Mouse (Mus musculus) T-helper 17 cell (primary cell): ENCODE measurements at regions not wholly inside any gene's neighbourhood (a gene's known extent, or its start where the extent isn't known, plus 50 kb on each side); places are given as distances from the start of the nearest gene placed in this dataset.

Experiments
- in situ Hi-C, 2 experiments: fragments of 300-600 bp; cut with MboI, MseI; formaldehyde crosslinking; loops; 1 replicate in 1 of 2; 2 replicates in 1 of 2; pipeline ENCODE4 v1.15.1; 2025; ENCODE audit warnings: high pct_unique_total_duplicates in 2 of 2

DNA sequence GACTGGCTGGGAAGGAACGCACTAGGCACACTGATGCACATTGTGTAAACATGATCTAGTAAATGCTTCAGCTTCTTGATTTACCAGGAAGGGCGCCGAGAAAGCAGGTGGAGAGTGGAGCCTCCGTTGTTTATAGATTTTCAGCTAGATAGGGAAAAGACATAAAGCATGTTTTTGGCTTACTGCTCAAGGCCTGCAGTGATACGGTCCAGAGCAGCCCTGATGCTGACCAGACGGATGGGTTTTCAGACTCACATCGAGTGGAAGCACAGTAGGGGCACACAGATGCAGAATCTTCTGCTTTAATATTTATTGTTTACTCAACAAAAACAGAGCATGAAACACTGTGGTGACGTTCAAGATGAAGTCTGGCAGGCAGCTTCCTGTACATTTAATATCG is 331.3 kb upstream of the Gm5148 start:
- in situ Hi-C loops, result no loop called here

DNA sequence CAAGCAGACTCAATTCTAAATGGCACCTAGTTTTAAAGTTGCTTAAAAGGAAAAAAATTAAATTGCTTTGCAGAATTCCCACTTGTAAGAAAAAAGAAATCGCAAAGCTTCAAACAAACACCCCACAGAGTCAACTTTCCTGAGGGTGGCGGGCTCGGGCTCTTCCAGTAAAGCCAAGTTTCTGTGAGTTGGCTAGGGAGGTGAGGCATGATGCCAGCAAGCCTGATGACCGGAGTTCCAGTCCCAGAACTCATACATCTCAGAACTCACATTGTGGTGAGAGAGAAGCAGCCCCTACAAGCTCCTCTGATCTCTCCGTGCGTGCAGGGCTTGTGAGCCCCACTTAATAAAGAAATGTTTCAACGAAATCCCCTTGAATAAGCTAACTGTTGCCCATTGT is 328.7 kb upstream of the Gm5148 start:
- in situ Hi-C loops, result no loop called here

DNA sequence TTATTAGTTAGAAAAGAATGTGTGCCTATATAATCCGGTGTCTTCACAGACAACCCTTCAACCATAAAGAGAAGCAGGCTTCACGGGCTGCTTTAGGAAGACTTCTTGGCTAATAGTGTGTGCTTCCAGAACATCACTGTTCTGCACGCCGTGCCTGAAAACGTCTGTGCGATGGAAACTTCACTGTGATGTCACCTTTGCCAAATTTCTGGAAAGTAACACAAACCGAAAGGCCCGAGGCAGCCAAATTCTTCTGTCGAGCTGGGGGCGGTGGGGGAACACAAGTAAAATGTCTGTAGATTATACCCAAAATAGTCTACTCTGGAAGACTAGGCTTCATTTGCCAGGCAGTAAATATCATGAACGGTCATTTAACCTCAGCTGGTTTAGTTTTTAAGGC is 327.5 kb upstream of the Gm5148 start:
- in situ Hi-C loops, result no loop called here

DNA sequence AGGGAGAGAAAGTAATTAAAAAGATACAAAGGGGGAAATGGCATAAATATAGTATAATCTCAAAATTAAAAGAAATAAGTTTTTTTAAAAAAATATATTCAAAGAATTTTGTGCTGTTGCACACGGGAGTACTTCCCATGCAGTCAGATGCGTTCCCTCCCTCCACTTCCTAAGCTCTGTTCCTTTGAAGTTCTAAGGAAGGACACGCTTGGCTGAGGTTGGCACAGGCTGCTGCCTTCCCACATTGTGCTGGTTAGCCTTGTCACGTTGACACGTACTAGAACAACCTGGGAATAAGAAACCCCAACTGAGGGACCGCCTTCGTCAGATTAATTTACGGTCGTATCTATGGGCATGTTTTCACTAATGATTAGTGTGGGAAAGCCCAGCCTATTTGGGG is 326.6 kb upstream of the Gm5148 start:
- in situ Hi-C loops, result no loop called here

DNA sequence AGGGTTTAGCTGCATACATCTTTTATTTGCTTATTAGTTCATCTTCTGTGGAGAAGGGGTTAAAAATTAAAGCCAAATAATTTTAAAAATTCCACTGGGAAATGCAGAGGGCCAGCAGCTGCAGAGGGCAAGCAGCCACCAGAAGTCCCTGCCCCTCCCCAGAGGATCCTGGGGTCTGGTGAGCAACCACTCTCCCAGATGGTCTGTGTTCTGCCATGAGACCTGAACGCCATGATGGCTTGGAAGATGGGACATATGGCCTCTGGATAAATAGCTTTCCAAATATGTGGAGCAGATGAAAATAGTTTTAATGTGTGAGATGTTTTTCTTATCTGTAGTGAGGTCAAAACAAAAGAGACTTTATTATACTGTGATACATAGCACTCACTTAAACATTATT is 326.1 kb upstream of the Gm5148 start:
- in situ Hi-C loops, result no loop called here

DNA sequence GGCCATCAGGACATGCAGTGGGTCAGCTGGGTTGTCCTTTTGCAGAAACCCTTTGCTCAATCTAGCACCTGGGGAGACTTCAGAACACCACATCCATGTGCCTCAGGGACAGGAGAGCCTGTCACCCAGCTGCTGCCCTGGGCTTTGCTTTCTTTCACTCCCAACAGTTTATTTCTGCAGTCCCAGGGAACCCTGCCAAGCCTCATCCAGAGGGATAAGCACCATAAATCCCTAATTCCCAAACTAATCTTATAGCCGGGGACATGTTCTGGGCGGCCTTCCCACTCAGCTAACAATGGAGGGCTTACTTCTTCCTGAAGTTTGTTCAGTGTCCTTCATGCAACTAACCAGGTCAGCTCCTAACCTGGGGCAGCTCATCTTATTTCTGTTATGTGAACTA is 325.0 kb upstream of the Gm5148 start:
- in situ Hi-C loops, result no loop called here

DNA sequence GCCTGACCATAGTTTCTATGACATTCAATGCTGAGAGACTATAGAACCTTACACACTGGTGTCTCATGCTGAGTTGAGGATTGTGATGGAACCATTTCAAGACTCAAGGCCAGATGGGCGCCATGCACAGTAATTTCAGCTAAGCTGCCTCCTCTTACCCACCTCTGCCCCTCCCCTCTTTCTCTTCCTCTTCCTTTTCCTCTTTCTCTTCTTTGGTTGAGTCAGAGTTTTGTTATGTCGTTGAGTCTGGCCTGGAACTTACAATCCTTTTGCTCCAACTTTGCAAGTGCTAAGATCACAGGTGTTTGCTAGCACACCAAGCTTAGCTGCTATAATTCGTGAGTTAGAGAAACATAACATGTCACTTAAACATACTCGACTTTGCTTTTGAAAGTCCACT is 323.2 kb upstream of the Gm5148 start:
- in situ Hi-C loops, result no loop called here

DNA sequence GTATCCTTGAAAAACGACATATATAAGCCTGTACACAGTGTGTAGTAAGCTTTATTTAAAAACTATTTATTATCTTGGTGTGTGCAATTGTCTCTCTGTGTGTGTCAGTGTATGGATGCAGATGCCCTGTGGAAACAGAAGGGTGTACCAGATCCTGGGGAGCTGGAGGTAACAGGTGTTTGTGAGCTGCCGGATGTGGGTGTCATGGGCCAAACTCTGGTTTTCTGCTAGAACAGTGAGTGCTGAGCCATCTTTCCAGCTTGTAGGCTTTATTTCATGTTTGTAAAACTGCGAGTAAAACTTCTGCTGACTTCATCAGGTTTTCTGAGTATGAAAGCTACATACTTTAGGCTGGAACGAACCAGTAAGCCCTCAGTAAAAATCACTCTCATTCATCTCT is 322.3 kb upstream of the Gm5148 start:
- in situ Hi-C loops, result no loop called here

DNA sequence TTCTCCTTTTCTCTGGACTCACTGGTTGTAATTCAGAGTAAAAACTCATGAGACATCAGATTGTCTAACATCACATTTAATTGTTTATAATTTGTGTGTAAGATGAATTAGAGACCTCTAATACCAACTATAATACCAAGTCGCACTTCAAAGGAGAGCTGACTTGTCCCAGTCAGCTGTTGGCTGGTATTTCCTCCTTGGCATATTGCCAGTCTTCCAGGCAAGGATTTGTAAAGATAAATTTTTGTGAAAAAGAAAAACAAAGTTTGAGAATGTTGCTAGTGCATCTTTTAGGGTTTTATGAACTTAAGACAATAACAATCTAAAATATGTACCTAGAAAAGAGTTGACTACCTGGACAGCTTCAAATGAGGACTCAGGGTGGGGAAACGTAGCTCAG is 321.7 kb upstream of the Gm5148 start:
- in situ Hi-C loops, result no loop called here

DNA sequence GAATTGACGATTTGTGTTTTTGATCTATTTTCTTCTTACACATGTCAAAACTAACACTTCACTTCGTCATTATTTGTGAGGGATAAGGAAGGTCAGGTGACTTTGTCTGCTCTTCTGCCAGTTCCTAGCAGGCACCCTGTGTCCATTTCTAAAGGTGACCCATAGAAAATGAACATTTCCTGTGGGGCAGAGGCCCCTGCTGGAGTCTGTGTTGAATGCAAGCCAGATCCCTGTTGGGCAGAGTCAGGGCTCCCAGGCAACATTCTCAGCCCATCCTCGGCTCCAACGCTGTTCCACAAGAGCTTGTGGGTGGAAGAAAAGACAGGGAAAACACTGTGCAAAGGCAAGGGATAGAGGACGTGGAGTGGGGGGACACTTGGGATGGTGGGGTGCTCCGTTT is 321.2 kb upstream of the Gm5148 start:
- in situ Hi-C loops, result no loop called here

DNA sequence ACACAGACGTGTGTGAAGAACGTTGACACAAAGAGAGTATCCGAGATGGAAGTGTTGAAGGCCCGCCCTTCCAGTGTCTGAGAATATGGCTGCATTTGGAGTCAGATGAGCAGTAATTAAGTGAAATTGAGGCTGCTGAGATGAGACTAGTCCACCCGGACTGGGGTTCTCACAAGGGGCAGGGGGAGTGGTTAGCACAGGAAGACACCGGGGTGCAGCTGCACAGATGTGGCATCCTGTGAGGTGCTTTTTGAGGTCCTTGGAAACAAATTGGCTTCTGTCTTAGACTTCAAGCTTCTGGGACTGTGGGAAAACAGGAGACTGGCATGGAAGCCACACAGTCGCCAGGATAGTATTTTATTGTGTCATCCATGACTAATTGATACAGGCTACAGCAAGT is 320.0 kb upstream of the Gm5148 start:
- in situ Hi-C loops, result no loop called here

DNA sequence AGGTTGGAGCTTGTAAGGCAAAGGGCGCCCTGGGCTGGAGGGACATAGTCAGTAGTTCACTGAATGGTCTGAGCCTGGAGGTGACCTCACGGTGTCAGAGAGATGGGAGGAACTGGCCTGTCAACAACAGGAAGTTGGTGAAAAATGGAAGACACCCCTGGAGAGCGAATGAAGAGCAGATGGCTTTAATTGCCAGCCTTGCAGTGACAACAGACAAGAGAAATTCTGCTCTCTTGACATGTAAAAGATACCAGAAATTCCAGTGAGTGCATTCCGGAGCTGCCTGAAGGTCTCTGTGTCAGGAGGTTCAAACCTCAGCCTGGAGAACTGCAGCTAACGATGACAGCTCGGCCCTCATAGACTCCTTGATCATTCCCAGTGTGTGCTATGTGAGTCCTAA is 318.3 kb upstream of the Gm5148 start:
- in situ Hi-C loops, result no loop called here

DNA sequence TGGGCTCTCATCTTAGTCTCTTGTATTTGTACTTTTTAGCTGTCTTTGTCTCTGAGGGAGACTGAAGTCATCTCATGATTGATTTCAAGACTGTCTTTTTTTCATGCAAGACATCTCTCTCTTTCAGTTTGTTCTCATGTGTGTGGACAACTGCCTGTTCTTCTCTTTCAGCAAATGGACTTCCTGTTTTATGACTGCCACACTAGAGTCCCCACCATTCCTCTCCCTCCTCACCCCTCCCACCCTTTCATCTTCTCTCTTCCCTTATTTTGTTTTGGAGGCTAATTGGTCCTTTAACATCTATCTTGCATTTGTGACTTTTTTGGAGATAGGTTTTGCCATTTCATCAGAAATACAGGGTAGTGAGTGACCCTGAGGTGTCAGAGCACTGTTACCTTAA is 311.8 kb upstream of the Gm5148 start:
- in situ Hi-C loops, result no loop called here

DNA sequence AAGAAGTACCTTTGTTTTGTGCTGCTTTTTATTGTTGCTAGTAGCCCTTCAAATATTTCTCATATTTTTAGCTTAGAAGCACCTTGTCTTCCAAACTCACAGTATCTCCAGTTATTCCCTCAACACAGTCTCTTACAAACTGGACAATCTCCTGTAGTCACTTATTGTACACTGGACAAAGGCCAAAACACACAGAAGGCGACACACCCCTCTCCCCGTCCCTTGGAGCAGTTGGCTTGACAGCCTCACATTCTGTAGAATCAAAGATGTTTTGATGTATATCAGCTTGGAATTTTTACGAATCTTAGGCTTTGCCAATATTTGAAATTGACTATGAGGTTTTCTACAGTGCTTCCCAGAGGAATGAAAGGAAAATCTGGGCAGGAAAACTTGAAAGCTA is 309.8 kb upstream of the Gm5148 start:
- in situ Hi-C loops, result no loop called here

DNA sequence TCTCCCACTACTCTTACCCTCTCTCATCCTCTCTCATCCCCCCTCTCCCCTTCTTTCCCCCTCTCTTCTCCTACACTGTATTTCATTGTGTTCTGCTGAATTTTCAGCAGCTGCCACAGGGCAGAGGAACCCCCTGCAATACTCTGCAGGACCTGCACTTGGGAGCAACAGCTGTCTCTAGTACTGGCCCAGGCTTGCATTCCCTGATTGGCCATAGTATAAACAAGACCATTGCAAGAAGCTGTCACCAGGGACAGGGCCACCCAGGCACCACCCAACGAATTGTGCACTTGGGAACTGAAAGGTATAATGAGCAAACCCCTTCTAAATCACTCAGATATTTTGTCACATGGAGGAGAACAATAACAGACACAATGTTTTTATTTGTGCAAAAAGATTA is 290.5 kb upstream of the Gm5148 start:
- in situ Hi-C loops, result no loop called here

DNA sequence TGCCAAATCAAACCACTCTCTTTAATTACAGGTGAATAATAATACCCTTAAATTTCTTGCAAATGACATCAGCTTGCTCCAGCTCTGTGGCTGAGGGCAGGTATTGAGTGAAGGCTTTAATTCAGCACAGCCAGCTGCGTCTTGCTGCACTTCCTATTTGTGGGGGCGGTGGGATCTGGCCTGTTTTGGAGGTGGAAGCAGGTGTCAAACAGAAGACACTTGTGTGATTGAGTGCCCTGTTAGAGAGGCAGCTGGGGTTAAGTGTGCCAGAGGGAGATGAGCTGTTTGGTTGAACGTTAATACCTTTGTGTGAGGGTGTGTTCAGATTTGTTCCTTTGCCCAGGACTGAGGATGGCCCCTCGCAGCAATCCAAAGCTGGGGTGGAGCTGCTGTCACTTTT is 284.9 kb upstream of the Gm5148 start:
- in situ Hi-C loops, result no loop called here

DNA sequence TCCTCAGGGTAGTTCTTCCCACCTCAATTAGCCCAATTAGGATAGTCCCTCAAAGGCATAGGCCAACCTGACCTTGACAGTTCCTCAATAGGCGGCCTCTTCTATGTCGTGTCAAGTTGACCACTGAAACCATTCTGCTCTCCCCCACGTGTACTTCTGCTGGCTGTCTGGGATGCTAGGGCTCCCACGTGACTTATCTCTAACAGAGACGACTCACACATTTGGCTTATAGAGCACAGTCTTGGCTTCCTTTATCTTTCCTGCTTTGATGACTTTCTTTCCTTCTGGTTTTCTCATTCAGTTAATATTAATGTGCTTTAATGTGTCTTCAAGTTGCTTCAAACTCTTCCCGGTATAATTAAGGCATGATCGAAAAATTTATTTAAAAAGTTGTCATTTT is 284.0 kb upstream of the Gm5148 start:
- in situ Hi-C loops, result no loop called here

DNA sequence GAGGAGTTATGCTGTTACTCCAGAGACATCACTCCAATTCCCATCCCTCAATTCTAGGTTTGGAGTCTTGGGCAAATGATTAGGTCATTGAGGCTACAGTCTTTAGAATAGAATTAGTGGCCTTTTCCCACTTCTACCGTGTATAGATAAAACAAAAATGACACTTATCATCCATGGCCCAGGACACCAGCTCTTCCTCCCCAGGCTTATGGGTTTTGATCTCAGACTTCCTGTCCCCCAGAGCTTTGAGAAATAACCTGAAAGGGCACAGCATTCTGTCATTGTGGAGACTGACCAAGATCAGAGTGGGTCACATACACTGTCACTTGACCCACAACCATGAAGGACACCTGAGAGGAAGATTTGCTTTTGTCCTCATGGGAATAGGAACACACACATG is 283.3 kb upstream of the Gm5148 start:
- in situ Hi-C loops, result no loop called here

DNA sequence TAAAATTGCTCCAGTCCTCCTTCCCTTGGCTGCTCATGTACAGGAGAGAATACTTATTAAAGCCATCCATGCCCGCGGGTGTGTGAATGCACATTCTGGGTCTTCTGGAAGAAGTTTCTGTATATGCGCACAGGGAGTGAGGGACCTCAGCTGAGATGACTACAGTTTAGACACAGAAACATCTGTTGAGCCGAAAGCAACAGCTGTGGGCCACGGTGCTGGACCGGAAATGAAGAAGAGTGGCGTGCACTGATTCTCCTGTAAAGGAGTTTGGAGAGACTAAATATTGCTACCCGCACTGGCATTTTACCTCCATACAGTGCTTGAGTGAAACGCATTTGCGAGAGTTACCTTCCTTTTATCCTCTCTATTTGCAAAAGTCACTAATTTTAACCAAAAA is 278.0 kb upstream of the Gm5148 start:
- in situ Hi-C loops, result no loop called here

DNA sequence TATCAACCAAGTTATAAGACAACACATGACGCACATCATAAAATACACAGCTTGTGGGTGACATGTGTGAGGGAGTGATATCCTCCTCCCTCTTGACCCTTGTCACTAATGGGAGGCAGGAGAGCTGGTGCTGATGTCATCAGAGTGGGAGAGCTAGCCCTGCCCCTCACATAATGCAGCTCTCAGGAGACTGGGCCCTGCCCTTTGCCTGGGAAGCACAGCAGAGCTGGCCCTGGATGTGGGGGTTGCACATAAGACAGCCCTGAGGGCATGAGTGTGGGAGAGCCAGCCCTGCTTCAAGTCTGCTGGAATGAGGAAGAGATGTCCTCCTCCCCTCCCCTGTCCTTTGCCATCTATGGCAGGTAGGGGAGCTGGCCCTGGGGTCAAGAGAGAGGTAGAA is 275.5 kb upstream of the Gm5148 start:
- in situ Hi-C loops, result loop anchor here in 1 of 2 experiments (25.0 kb wide), 1 partner anchor 362 kb away; the partner anchor contains the start of gene Spry1

DNA sequence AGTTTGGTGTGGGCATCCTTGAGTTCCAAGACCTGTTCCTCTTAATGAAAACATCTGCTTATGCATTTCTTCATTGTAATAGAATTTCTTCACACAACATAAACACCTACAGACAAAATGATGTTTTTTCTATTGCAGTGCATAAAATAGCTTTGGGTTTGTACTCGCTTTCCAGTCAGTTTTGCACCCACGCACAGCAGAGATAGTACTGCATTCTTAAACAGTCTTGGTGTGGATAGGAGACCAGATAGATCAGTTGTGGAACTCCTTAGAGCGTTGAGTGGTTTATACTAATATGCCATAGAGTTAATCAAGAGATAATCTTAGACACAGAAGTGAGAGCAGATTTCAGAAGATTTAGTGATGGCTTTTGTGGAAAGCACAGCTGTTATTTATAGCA is 273.7 kb upstream of the Gm5148 start:
- in situ Hi-C loops, result loop anchor here in 1 of 2 experiments (25.0 kb wide), 1 partner anchor 361 kb away; the partner anchor contains the start of gene Spry1

DNA sequence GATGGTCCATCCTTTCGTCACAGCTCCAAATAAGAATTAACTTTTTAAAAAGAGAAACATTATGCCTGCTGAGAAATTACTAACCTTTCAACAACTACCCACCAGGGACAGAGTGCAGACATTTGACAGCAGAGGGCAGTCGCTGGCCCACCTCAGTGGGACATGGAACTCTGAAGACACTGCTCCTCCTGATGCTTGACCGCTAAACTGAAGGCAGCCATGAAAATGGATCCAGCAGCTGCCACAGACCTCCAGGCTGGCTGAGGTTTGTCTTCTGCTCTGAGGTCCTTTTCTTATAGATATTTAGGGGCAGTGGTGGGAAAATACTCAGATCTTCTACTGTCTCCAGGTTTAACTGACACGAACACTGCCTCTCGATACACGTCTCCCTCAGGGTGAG is 265.7 kb upstream of the Gm5148 start:
- in situ Hi-C loops, result loop anchor here (10.0 to 25.0 kb wide), 2 partner anchors 353 to 505 kb away; partner anchors contain the start of gene Spry1 (in 1 of the 2)

DNA sequence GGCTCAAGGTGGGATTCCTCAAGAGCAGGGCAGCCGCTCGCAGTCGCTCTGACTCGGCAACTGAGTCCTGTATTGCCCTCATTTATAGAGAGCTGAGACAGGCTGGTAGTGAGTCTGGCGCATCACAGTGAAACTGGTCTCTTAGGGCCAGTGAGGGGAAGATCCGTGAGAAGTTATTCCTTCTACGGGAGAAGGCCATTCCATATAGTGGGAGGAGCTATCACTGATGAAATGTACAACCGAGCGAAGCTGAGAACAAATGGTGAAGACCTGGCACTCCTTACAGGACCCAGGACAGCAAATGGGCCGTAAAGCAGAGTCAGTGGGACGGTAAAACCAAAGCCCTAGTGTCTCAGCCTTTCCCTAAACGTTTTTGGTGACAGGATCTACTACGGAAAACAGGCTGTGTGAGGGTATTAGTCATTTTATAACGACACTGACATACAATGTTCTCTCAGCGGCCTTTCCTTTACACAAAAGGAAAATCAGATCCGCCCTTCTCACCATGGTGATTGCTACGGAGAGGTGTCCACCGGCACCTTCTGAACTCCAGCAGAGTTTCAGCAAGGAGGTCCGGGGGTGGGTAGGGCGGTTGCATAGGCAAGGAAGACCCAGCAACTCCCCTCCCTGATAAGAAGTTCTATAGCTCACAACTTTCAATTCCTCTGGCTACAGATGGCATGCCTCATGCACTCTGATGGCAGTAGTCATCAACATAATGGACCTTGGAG is 263.6 kb upstream of the Gm5148 start:
- in situ Hi-C loops, result loop anchor here (10.0 to 25.0 kb wide), 2 partner anchors 351 to 507 kb away; partner anchors contain the start of gene Spry1 (in 1 of the 2)
